Mouse (Mus musculus): Measurements from ENCODE around the gene Rptor. TPM values are rescaled to one million over a fixed set of nuclear protein-coding genes. Genes with fewer than 3 reads are reported as not detected.

Rptor gene
- polyA plus RNA-seq, 1 experiment from 2014 or later = 3.9 TPM

DNA sequence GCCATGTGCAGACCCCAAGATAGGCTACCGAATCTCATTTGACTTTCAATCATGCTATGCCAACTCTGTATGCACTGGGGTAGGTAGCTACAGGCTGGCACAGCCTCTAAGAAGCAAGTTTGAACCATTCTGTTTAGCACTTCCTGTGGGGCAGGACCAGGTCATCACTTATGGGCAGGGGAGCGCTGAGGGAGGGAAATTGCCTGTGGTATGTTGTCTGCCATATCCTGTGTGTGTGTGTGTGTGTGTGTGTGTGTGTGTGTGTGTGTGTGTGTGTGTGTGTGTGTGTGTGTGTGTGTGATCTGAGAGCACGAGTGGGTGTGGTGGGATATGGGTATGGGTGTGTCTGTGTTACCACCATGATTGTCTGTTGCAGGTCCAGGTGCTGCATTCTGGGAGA is 244.4 kb downstream of the Rptor start:
- no peaks in the 10 kb centered on the region for H3K9me3 ChIP-seq (replicated peaks; ENCODE audit: control insufficient read depth, low read length)
- no peak overlapping the region for H3K4me3 ChIP-seq (ENCODE audit: low read depth, low read length)
- no peak overlapping the region for H3K9ac ChIP-seq (ENCODE audit: low read depth, low read length)
- H3K27ac ChIP-seq (ENCODE audit: low read length) = no peak overlapping the region
- no peaks in the 10 kb centered on the region for H3K4me1 ChIP-seq (ENCODE audit: control insufficient read depth, low read depth, low read length)
- no peak for ATAC-seq (ENCODE audit: low read depth)
- 52% methylated on average over 3 of the region's 3 CpGs for WGBS (ENCODE audit: insufficient replicate concordance)
- H3K36me3 ChIP-seq (ENCODE audit: control insufficient read depth, insufficient read depth) = peaks cover 3% of the 10 kb centered on the region; the same call in 1 of the 2 replicates
- no peaks in the 10 kb centered on the region for H3K27me3 ChIP-seq (ENCODE audit: control insufficient read depth, insufficient read depth, low read depth, low read length)
- H3K4me2 ChIP-seq (ENCODE audit: low read depth, low read length) = no peak overlapping the region

DNA sequence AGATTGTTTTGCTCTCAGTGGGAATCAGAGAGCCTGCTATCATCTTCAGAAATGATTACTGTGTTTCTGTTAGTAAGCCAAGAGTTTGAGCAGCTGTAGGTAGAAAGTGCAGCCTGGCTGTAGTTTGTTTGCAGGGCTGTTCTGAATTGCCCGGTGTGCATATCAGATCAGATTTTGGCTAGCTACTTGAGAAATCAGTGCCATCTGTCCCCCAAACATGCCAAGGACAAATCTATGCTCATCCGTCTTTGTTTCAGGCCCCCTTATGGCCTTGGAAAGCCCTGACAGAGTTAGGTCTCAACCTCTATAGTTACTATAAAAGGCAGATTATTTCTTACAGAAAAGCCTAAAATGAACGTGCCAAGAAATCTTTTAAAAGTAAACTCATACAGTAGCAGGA is 244.9 kb downstream of the Rptor start:
- Histone ChIP-seq H3K4me3 (ENCODE audit: low read depth, low read length) (no peak overlapping the region), H3K9me3 (replicated peaks; ENCODE audit: control insufficient read depth, low read length) (no peaks in the 10 kb centered on the region), H3K36me3 (ENCODE audit: control insufficient read depth, insufficient read depth) (peaks cover 3% of the 10 kb centered on the region; the same call in 1 of the 2 replicates), H3K4me1 (ENCODE audit: control insufficient read depth, low read depth, low read length) (no peaks in the 10 kb centered on the region), H3K27me3 (ENCODE audit: control insufficient read depth, insufficient read depth, low read depth, low read length) (no peaks in the 10 kb centered on the region), H3K4me2 (ENCODE audit: low read depth, low read length) (no peak overlapping the region), H3K27ac (ENCODE audit: low read length) (no peak overlapping the region), H3K9ac (ENCODE audit: low read depth, low read length) (no peak overlapping the region)
- no peak for ATAC-seq (ENCODE audit: low read depth)
- WGBS (ENCODE audit: insufficient replicate concordance) = 61% methylated on average over 3 of the region's 3 CpGs

DNA sequence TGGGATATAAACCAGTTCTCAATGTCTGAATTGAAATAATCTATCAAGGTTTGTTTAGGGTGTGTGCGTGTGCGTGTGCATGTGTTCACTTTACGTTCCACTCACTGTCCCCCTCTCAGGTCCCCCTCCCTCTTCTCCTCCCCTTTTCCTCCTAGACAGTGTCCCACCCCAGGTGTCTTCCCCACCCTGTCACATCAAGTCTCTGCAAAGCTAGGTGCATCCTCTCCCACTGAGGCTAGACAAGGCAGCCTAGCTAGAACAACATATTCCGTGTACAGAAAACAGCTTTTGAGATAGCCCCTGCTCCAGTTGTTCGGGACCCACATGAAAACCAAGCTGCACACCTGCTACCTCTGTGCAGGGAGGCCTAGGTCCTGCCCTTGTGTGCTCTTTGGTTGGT is 245.5 kb downstream of the Rptor start:
- H3K4me3 ChIP-seq (ENCODE audit: low read depth, low read length) = no peak overlapping the region
- ATAC-seq (ENCODE audit: low read depth) = no peak
- peaks cover 3% of the 10 kb centered on the region; the same call in 1 of the 2 replicates for H3K36me3 ChIP-seq (ENCODE audit: control insufficient read depth, insufficient read depth)
- H3K4me1 ChIP-seq (ENCODE audit: control insufficient read depth, low read depth, low read length) = no peaks in the 10 kb centered on the region
- H3K4me2 ChIP-seq (ENCODE audit: low read depth, low read length) = no peak overlapping the region
- H3K27ac ChIP-seq (ENCODE audit: low read length) = no peak overlapping the region
- 74% methylated on average over 5 of the region's 5 CpGs for WGBS (ENCODE audit: insufficient replicate concordance)
- H3K9me3 ChIP-seq (replicated peaks; ENCODE audit: control insufficient read depth, low read length) = no peaks in the 10 kb centered on the region
- no peaks in the 10 kb centered on the region for H3K27me3 ChIP-seq (ENCODE audit: control insufficient read depth, insufficient read depth, low read depth, low read length)
- no peak overlapping the region for H3K9ac ChIP-seq (ENCODE audit: low read depth, low read length)

DNA sequence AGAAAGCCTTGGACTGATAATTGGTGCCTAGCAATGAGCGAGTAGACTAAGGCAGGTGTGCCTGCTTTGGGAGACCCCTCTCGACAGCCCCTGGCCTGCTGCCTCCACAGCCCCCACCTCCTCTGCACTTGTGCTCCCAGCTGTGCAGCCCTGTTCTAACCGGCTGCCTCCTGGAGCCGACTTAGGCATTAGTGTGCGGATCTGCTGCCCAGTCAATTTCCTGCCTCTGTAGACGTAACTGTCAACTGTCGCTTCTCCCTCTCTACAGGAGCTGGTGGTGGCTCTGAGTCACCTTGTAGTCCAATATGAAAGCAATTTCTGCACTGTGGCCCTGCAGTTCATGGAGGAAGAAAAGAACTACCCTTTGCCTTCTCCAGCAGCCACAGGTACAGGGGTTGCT is 253.3 kb downstream of the Rptor start:
- no peak for ATAC-seq (ENCODE audit: low read depth)
- Histone ChIP-seq H3K9me3 (replicated peaks; ENCODE audit: control insufficient read depth, low read length) (no peaks in the 10 kb centered on the region), H3K4me1 (ENCODE audit: control insufficient read depth, low read depth, low read length) (no peaks in the 10 kb centered on the region; the same call in 1 of the 2 replicates), H3K9ac (ENCODE audit: low read depth, low read length) (no peak overlapping the region), H3K36me3 (ENCODE audit: control insufficient read depth, insufficient read depth) (peaks cover 3% of the 10 kb centered on the region; the same call in 1 of the 2 replicates), H3K4me3 (ENCODE audit: low read depth, low read length) (no peak overlapping the region), H3K27ac (ENCODE audit: low read length) (no peak overlapping the region), H3K27me3 (ENCODE audit: control insufficient read depth, insufficient read depth, low read depth, low read length) (no peaks in the 10 kb centered on the region), H3K4me2 (ENCODE audit: low read depth, low read length) (no peak overlapping the region)
- WGBS (ENCODE audit: insufficient replicate concordance) = 30% methylated on average over 7 of the region's 7 CpGs

DNA sequence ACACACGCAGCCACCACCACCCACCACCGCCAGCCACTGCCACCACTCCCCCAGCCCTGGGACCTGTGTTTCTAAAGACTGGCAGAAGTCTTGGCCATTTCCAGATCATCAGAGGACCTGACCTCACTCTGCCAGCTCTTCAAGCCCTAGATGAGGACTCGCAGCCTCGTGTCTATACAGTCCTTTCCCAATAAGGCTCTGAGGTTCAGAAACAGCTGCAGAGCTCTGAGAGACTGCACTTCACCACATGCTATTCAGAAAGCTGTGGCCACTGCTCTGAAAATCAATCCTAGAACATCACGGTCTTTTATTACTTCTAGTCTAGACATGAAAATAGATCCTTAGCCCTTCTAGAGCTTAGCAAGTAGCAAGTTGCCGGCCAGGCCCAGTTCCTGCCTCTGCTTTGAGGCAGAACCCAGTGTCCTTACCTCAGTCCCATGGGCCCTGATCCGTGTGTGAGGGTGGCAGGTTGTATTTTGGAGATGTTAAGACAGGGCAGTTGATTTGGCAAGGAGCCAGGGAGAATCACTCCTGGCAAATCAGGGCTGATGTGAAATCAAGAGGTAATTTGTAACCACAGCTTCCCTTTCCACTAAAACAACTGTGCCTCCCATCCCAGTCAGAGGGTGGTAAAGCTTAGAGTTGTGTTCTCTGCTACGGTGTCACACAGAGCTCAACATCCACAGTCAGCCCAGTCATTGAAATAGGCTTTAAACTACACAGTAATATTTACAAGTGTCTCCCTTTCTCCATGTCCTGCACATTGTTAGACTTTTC is 260.0 kb downstream of the Rptor start:
- Histone ChIP-seq H3K4me1 (ENCODE audit: control insufficient read depth, low read depth, low read length) (no peaks in the 10 kb centered on the region), H3K27ac (ENCODE audit: low read length) (no peak overlapping the region), H3K4me3 (ENCODE audit: low read depth, low read length) (no peak overlapping the region), H3K36me3 (ENCODE audit: control insufficient read depth, insufficient read depth) (no peaks in the 10 kb centered on the region), H3K4me2 (ENCODE audit: low read depth, low read length) (no peak overlapping the region), H3K27me3 (ENCODE audit: control insufficient read depth, insufficient read depth, low read depth, low read length) (no peaks in the 10 kb centered on the region), H3K9ac (ENCODE audit: low read depth, low read length) (no peak overlapping the region), H3K9me3 (replicated peaks; ENCODE audit: control insufficient read depth, low read length) (no peaks in the 10 kb centered on the region)
- no peak for ATAC-seq (ENCODE audit: low read depth)
- WGBS (ENCODE audit: insufficient replicate concordance) = 72% methylated on average over 8 of the region's 8 CpGs

DNA sequence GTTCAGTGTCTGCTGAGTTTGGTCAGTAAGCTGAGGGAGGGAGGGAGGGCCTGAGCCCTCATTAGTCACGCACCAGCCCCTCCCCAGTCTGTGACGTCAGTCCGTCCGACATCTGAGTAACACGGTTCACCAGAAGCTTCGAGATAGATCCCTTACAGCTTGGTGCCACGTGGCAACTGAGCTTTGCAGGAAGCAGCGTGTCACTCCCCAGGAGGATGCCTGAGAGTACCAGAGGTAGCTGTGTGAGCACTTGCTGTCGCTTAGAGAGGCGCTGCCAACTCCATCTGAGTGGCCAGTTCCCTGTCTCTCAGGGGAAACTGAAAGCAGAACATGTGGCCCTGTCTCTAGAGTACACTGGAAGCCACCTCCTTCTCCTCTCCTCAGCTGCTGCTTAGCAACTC is 260.7 kb downstream of the Rptor start:
- no peak overlapping the region for H3K4me2 ChIP-seq (ENCODE audit: low read depth, low read length)
- H3K4me1 ChIP-seq (ENCODE audit: control insufficient read depth, low read depth, low read length) = no peaks in the 10 kb centered on the region
- no peak overlapping the region for H3K9ac ChIP-seq (ENCODE audit: low read depth, low read length)
- WGBS (ENCODE audit: insufficient replicate concordance) = 49% methylated on average over 10 of the region's 10 CpGs
- H3K9me3 ChIP-seq (replicated peaks; ENCODE audit: control insufficient read depth, low read length) = no peaks in the 10 kb centered on the region
- H3K4me3 ChIP-seq (ENCODE audit: low read depth, low read length) = no peak overlapping the region
- H3K36me3 ChIP-seq (ENCODE audit: control insufficient read depth, insufficient read depth) = no peaks in the 10 kb centered on the region
- no peak overlapping the region for H3K27ac ChIP-seq (ENCODE audit: low read length)
- ATAC-seq (ENCODE audit: low read depth) = 0 out of 2 replicates have a peak, but pooled peaks have one; percentile 27
- no peaks in the 10 kb centered on the region for H3K27me3 ChIP-seq (ENCODE audit: control insufficient read depth, insufficient read depth, low read depth, low read length)

DNA sequence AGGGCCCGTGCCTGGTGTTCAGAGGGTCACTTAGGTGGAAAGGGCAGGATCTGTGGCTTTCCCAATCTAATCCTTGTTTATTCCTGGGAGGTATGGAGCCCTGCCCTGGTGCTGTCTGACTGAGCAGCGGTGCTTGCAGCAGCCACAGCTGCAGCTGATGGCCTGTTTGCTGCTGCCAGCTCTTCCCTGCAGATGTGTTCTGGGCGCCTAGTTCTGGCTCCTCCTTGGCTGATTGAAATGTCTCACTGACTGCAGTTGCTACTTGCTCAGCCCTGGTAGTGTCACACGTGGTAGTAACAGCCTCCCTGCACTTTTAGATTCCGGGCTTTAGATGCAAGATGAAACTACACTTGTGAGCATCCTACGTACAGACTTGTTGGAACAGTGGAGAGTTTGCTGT is 264.1 kb downstream of the Rptor start:
- ATAC-seq (ENCODE audit: low read depth) = no peak
- H3K4me2 ChIP-seq (ENCODE audit: low read depth, low read length) = no peak overlapping the region
- H3K27ac ChIP-seq (ENCODE audit: low read length) = no peak overlapping the region
- H3K9ac ChIP-seq (ENCODE audit: low read depth, low read length) = no peak overlapping the region
- no peaks in the 10 kb centered on the region for H3K27me3 ChIP-seq (ENCODE audit: control insufficient read depth, insufficient read depth, low read depth, low read length)
- H3K36me3 ChIP-seq (ENCODE audit: control insufficient read depth, insufficient read depth) = no peaks in the 10 kb centered on the region
- H3K9me3 ChIP-seq (replicated peaks; ENCODE audit: control insufficient read depth, low read length) = no peaks in the 10 kb centered on the region
- WGBS (ENCODE audit: insufficient replicate concordance) = 69% methylated on average over 6 of the region's 6 CpGs
- no peak overlapping the region for H3K4me3 ChIP-seq (ENCODE audit: low read depth, low read length)
- H3K4me1 ChIP-seq (ENCODE audit: control insufficient read depth, low read depth, low read length) = no peaks in the 10 kb centered on the region

DNA sequence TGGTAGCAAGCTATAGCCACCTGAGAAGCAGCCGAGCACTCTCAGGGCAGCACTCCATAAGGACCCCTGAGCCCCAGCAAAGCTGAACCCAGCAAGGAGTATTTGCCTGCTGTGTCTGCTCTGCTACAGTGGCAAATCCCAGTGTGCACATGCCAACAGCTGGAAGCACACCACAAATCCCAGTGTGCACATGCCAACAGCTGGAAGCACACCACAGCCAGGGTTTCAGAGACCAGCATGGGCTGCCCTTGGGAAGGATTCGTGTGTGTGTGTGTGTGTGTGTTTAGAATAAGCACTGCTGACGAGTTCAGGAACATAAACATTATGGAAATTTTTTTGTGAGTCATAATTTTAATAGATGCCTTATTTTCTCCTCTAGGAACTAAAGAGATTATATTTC is 265.4 kb downstream of the Rptor start:
- ATAC-seq (ENCODE audit: low read depth) = no peak
- WGBS (ENCODE audit: insufficient replicate concordance) = 69% methylated on average over 3 of the region's 3 CpGs

DNA sequence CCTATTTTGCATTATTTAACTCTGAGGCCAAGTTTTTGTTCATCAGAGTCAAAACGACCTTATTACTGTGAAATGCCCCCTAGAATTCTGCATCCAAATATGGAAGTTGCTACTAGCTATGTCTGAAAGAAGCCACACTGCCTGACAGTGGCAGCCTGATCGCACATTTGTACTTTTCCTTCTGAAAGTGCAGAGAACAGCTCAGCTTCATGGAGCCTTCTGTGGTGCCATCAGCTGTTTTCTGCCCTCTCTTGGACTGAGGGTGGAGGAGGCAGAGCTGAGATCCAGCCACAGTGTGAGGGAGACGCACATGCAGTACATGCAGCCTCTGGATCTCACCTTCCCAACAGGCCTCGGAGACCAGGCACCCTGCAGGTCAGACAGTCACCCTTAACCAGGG is 265.9 kb downstream of the Rptor start:
- Histone ChIP-seq H3K27me3 (ENCODE audit: control insufficient read depth, insufficient read depth, low read depth, low read length) (no peaks in the 10 kb centered on the region), H3K4me1 (ENCODE audit: control insufficient read depth, low read depth, low read length) (no peaks in the 10 kb centered on the region), H3K9me3 (replicated peaks; ENCODE audit: control insufficient read depth, low read length) (no peaks in the 10 kb centered on the region), H3K27ac (ENCODE audit: low read length) (no peak overlapping the region), H3K9ac (ENCODE audit: low read depth, low read length) (no peak overlapping the region), H3K4me2 (ENCODE audit: low read depth, low read length) (no peak overlapping the region), H3K36me3 (ENCODE audit: control insufficient read depth, insufficient read depth) (no peaks in the 10 kb centered on the region), H3K4me3 (ENCODE audit: low read depth, low read length) (no peak overlapping the region)
- 76% methylated on average over 4 of the region's 4 CpGs for WGBS (ENCODE audit: insufficient replicate concordance)
- ATAC-seq (ENCODE audit: low read depth) = no peak

More for the DNA sequence above, 265.4 kb downstream of the Rptor start:
- Histone ChIP-seq H3K4me2 (ENCODE audit: low read depth, low read length) (no peak overlapping the region), H3K36me3 (ENCODE audit: control insufficient read depth, insufficient read depth) (no peaks in the 10 kb centered on the region), H3K4me1 (ENCODE audit: control insufficient read depth, low read depth, low read length) (no peaks in the 10 kb centered on the region), H3K27ac (ENCODE audit: low read length) (no peak overlapping the region), H3K27me3 (ENCODE audit: control insufficient read depth, insufficient read depth, low read depth, low read length) (no peaks in the 10 kb centered on the region), H3K9ac (ENCODE audit: low read depth, low read length) (no peak overlapping the region), H3K4me3 (ENCODE audit: low read depth, low read length) (no peak overlapping the region), H3K9me3 (replicated peaks; ENCODE audit: control insufficient read depth, low read length) (no peaks in the 10 kb centered on the region)

Measured in liver, embryonic 16.5 days (tissue).